Mouse (Mus musculus): Measurements from ENCODE around the gene Acsm1. TPM values are rescaled to one million over a fixed set of nuclear protein-coding genes. Genes with fewer than 3 reads are reported as not detected.

The Acsm1 gene
- polyA plus RNA-seq, 1 experiment from 2014 or later: 0.17 TPM

DNA sequence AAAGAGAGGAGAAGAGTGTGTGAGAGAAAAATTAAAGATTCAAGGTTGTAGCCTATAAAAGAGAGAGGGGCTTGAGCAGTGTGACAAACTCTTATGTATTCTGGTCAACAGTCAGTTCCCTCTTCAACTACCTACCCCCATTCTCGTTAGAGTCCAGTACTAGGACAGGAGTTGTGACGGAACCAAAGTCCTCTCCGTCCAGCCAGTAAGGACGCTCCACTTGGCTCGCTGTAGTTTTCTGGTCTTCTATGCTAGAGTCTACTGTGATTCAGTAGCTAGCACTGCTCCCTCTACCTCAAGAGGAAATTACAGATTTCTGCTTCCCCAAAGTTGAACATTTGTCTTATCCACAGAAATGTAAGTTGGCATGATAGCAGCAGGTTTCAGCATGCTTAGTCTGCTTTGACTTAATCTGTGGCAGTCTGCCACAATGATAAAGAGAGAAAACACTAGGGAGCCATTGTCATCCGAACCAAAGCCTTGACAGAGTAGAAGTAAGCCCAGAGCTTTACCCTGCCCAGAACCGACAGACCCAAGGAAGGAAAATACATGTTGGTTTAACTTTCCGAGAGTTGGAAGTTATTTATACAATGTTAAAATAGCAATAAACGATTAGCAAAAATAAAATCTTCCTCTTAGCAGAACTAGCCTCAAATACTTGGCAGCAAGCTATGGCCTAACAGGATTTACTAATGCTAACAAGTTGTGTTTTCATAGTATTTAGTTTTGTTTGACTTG is 731 bp upstream of the Acsm1 start:
- ATAC-seq (ENCODE audit: extremely low read depth, insufficient number of reproducible peaks, low FRiP score, low TSS enrichment): no peak
- Histone ChIP-seq H3K4me3 (no peak overlapping the region), H3K36me3 (no peaks in the 10 kb centered on the region), H3K27ac (replicated peaks) (no peak overlapping the region), H3K4me1 (no peaks in the 10 kb centered on the region), H3K27me3 (replicated peaks) (no peaks in the 10 kb centered on the region), H3K4me2 (no peak overlapping the region), H3K9ac (no peak overlapping the region), H3K9me3 (no peaks in the 10 kb centered on the region)
- 65% methylated on average over 9 of the region's 9 CpGs for whole genome bisulfite sequencing

DNA sequence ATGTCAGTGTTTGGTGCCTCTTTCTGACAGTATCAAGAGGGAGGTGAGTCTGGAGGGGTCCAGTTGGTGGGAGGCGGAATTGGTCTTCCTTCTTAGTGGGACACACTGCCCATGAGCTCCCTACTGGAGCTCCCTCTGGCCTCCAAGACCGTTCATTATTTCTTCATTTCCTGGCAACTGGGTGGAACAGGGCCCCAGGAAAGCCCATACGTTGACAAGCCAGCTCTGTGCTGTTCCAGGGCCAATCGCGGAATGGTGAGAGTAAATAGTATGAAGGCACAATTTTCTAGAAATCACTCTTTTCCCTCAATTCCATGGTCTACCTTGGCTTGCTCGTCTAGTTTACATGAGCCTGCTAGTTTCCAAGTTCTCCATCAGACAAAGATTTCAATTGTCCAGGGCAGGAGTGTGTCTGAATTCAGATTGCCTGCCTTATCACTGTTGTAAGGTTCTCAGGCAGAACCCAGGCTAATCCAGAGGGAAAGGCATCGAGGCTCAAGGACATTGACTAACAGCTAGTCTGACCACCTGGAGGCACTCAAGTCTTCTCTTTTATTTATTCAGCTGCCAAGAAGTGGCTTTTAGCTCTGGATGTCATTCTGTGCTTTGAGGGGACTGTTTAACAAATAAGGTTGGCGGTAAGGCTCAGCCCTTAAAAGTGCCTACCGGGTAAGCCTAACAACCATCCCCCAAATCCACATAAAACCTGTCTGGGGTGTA is 1.1 kb downstream of the Acsm1 start:
- no peak overlapping the region for H3K9ac ChIP-seq
- no peak for ATAC-seq (ENCODE audit: extremely low read depth, insufficient number of reproducible peaks, low FRiP score, low TSS enrichment)
- 65% methylated on average over 9 of the region's 9 CpGs for WGBS

DNA sequence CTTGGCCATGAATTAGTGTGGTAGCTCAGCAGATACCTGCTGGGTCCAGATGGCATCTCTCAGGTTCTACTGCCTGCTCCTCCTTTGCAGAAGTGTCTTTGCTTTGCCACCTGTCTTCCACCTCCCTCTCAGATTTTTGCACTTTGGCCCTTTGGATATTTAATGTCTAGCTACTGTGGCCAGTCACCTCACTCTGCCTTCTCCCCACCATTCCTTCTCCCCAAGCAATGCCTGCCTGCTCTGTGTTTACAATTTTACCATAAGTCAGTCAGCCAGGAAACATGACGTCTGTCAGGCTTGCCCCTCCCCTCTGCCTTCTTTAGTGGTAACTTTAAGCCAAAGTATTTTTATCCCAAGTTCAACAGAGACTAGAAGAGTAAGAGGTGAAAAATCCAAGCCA is 9.7 kb downstream of the Acsm1 start:
- Histone ChIP-seq H3K27ac (replicated peaks) (no peak overlapping the region), H3K9ac (no peak overlapping the region), H3K36me3 (no peaks in the 10 kb centered on the region), H3K4me3 (no peak overlapping the region), H3K9me3 (no peaks in the 10 kb centered on the region), H3K27me3 (replicated peaks) (no peaks in the 10 kb centered on the region), H3K4me2 (no peak overlapping the region), H3K4me1 (no peaks in the 10 kb centered on the region)
- WGBS: 51% methylated on average over 1 of the region's 1 CpGs
- no peak for ATAC-seq (ENCODE audit: extremely low read depth, insufficient number of reproducible peaks, low FRiP score, low TSS enrichment)

More for the DNA sequence above, 1.1 kb downstream of the Acsm1 start:
- Histone ChIP-seq H3K4me2 (no peak overlapping the region), H3K4me3 (no peak overlapping the region), H3K27ac (replicated peaks) (no peak overlapping the region), H3K9me3 (no peaks in the 10 kb centered on the region), H3K27me3 (replicated peaks) (no peaks in the 10 kb centered on the region), H3K36me3 (no peaks in the 10 kb centered on the region), H3K4me1 (no peaks in the 10 kb centered on the region)

DNA sequence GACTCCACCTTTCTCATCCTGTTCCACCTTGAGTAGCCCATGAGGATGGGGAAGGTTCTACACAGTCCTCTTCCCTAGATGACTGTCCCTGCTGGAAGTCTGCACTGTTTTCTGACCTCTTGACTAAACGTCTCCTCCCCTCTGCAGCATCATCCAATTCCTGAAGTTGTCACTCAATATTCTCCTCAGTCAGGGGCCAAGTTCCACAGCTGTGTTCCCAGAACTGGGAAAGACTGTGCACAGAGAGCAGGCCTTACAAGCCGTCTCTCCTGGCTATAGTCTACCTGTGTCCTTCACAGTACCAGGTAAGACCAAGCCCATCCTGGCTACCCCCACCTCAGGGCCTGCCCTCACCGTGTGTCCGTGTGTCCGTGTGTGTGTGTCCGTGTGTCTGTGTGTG is 10.8 kb downstream of the Acsm1 start:
- Histone ChIP-seq H3K4me1 (no peaks in the 10 kb centered on the region), H3K27ac (replicated peaks) (no peak overlapping the region), H3K9ac (no peak overlapping the region), H3K27me3 (replicated peaks) (no peaks in the 10 kb centered on the region), H3K4me3 (no peak overlapping the region), H3K36me3 (no peaks in the 10 kb centered on the region), H3K4me2 (no peak overlapping the region), H3K9me3 (no peaks in the 10 kb centered on the region)
- no peak for ATAC-seq (ENCODE audit: extremely low read depth, insufficient number of reproducible peaks, low FRiP score, low TSS enrichment)
- 76% methylated on average over 6 of the region's 6 CpGs for WGBS

DNA sequence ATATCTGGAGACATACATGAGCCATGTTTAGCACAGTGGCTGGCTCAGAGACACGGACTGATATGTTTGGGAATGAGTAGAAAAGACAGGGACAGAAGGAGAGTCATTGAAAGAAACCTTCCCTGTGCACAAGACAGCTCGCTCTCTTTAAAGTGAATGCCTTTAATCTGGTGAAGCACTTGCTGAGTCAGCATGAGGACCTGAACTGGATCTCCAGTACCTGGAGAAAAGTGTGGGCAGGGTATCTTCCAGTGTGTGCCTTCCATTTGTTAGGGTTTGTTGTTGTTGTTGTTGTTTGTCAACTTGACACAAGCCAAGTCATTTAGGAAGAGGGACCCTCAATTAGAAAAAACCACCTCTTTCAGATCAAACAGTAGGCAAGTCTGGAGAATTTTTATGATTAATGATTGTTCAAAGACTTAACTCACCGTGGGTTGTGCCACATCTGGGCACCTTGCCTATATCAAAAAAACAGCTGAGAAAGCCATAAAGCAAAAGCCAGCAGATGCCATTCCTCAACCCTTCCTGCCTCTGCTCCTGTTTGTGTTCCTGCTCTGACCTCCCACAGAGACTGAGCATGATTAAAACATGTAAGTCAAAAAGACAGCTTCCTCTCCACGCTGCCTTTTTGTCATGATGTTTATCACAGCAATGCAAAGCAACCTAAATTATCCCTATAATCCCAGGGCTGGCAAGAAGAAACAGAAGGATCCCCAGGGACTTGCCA is 11.5 kb downstream of the Acsm1 start:
- ATAC-seq (ENCODE audit: extremely low read depth, insufficient number of reproducible peaks, low FRiP score, low TSS enrichment): no peak
- Histone ChIP-seq H3K9me3 (no peaks in the 10 kb centered on the region), H3K36me3 (no peaks in the 10 kb centered on the region), H3K27me3 (replicated peaks) (no peaks in the 10 kb centered on the region), H3K27ac (replicated peaks) (no peak overlapping the region), H3K4me1 (no peaks in the 10 kb centered on the region), H3K4me3 (no peak overlapping the region), H3K4me2 (no peak overlapping the region), H3K9ac (no peak overlapping the region)
- 50% methylated on average over 4 of the region's 4 CpGs for WGBS

DNA sequence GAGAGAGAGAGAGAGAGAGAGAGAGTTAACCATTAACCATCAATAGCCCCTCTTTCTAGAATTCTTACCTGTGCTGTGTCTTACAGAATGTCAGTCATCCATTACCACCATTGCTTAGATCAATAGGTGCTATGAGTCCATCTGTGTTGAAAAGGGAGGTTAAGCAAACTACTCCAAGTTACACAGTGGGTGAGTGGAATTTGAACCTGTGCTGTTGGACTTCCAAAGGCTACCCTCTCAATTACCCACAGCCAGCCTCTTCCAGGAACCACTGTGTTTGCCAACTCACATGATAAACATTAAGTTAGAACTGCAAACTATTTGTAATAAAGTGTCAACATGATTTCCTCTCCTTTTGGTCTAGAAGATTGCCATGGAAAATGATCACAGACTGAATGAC is 13.3 kb downstream of the Acsm1 start:
- H3K27ac ChIP-seq (replicated peaks): no peak overlapping the region
- H3K27me3 ChIP-seq (replicated peaks): no peaks in the 10 kb centered on the region
- no peaks in the 10 kb centered on the region for H3K36me3 ChIP-seq
- H3K9me3 ChIP-seq: no peaks in the 10 kb centered on the region
- H3K9ac ChIP-seq: no peak overlapping the region
- H3K4me1 ChIP-seq: no peaks in the 10 kb centered on the region
- no peak overlapping the region for H3K4me3 ChIP-seq
- no peak overlapping the region for H3K4me2 ChIP-seq
- no peak for ATAC-seq (ENCODE audit: extremely low read depth, insufficient number of reproducible peaks, low FRiP score, low TSS enrichment)

DNA sequence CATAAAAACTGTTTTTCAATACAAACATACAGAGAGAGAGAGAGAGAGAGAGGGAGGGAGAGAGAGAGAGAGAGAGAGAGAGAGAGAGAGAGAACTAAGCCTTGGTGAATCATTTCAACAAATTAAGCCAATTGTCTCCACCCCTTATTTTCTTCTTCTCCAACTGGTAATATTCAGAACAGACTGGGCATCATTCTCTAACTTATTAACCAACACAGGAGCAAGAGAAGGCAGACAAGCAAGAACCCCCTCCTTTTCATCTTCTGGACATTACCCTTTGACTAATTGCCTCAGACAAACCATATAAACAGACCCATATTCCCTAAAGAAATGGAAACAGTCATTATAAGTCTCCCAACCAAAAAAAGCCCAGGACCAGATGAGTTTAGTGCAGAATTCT is 31.9 kb downstream of the Acsm1 start:
- Histone ChIP-seq H3K9me3 (no peaks in the 10 kb centered on the region), H3K27ac (replicated peaks) (no peak overlapping the region), H3K9ac (no peak overlapping the region), H3K27me3 (replicated peaks) (no peaks in the 10 kb centered on the region), H3K4me3 (no peak overlapping the region), H3K36me3 (no peaks in the 10 kb centered on the region), H3K4me2 (no peak overlapping the region), H3K4me1 (no peaks in the 10 kb centered on the region)
- no peak for ATAC-seq (ENCODE audit: extremely low read depth, insufficient number of reproducible peaks, low FRiP score, low TSS enrichment)

DNA sequence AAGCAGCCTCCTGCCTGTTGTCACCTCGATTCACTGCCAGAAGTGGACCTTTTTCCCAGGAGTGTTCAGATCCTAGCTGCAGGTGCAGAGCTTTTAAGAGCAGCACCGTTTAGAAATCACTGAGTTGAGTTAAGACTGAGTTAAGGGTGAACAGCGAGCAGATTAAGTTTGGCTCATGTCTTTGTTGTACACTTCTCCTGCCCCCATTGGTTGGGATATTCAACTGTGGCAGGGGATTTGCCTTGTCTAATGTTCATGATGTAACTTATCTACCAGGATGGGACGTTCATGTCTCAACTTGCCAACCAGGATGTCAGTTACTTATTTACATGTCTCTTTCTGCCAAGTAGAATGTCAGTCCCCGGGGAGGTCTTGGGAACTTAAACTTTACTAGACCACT is 35.5 kb downstream of the Acsm1 start:
- H3K27me3 ChIP-seq (replicated peaks): no peaks in the 10 kb centered on the region
- no peak overlapping the region for H3K4me2 ChIP-seq
- ATAC-seq (ENCODE audit: extremely low read depth, insufficient number of reproducible peaks, low FRiP score, low TSS enrichment): no peak
- H3K27ac ChIP-seq (replicated peaks): no peak overlapping the region
- H3K4me3 ChIP-seq: no peak overlapping the region
- H3K9me3 ChIP-seq: no peaks in the 10 kb centered on the region
- H3K36me3 ChIP-seq: no peaks in the 10 kb centered on the region
- H3K9ac ChIP-seq: no peak overlapping the region
- no peaks in the 10 kb centered on the region for H3K4me1 ChIP-seq
- WGBS: 72% methylated on average over 5 of the region's 5 CpGs

DNA sequence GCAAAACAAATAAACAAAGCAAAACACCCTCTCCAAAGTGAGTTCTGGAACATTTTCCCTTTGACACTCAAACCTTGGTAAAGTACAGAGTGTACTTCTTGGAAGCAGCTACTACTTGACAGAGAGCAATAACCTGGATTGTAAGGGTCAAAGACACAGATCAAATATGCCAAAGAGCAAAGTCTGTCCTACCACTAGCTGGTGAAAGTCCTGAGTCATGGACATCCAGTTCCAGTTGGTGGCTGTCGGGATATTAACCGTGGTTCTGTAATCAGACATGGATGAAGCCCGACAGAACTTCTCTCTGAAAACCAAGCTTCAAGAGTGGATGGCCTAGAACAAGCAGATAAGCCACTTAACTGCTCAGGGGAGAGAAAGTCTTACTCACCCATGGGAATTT is 61.1 kb downstream of the Acsm1 start:
- Histone ChIP-seq H3K4me3 (no peak overlapping the region), H3K27me3 (replicated peaks) (0 out of 2 replicates have a peak, but pooled peaks cover 4% of the 10 kb centered on the region), H3K9ac (no peak overlapping the region), H3K4me1 (no peaks in the 10 kb centered on the region), H3K27ac (replicated peaks) (no peak overlapping the region), H3K4me2 (no peak overlapping the region), H3K36me3 (no peaks in the 10 kb centered on the region), H3K9me3 (no peaks in the 10 kb centered on the region)
- no peak for ATAC-seq (ENCODE audit: extremely low read depth, insufficient number of reproducible peaks, low FRiP score, low TSS enrichment)
- 65% methylated on average over 3 of the region's 3 CpGs for WGBS

DNA sequence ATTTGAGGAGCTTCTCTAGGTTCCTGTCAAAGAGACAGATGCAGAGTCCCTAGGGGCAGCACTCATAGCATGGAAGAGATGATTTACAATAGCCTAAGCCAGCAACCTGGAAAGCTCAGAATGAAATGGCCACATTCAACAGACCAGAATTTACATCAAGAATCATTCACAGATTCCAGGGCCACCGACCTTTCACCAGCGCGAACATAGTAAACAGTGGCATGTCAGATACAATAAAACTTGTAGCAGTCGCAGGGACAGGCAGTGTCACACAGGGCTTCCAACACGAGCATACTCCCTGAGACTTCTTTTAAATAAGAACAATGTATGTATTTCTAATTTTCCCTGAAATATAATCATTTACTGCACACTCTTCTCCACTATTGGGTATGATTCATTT is 63.6 kb downstream of the Acsm1 start:
- Histone ChIP-seq H3K9ac (no peak overlapping the region), H3K4me2 (no peak overlapping the region), H3K27ac (replicated peaks) (no peak overlapping the region), H3K36me3 (no peaks in the 10 kb centered on the region), H3K4me1 (no peaks in the 10 kb centered on the region), H3K4me3 (no peak overlapping the region), H3K9me3 (no peaks in the 10 kb centered on the region), H3K27me3 (replicated peaks) (0 out of 2 replicates have a peak, but pooled peaks cover 4% of the 10 kb centered on the region)
- 69% methylated on average over 5 of the region's 5 CpGs for WGBS
- ATAC-seq (ENCODE audit: extremely low read depth, insufficient number of reproducible peaks, low FRiP score, low TSS enrichment): no peak

DNA sequence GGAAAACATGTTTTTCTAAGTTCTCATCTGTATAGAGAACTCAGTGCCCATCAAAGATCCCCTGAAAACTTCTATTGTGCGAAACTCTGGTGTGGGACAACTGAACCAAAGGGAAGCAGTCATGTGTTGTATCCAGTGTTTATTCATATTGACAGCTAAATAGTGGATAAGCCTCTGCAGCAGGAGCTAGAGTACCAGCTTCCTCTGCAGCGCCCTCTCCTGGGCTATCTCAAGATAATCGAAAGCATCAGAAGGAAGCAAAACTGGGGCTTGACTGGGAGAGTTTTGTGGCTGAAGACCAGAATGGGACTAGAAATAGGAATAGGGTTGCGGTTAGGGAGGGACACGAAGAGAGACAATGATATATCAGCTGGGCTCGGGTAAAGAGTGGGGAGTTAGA is 64.1 kb downstream of the Acsm1 start:
- no peak for ATAC-seq (ENCODE audit: extremely low read depth, insufficient number of reproducible peaks, low FRiP score, low TSS enrichment)
- no peak overlapping the region for H3K4me3 ChIP-seq
- H3K27ac ChIP-seq (replicated peaks): no peak overlapping the region
- H3K9me3 ChIP-seq: no peaks in the 10 kb centered on the region
- H3K4me1 ChIP-seq: no peaks in the 10 kb centered on the region
- no peaks in the 10 kb centered on the region for H3K36me3 ChIP-seq
- WGBS: 46% methylated on average over 6 of the region's 6 CpGs
- no peak overlapping the region for H3K9ac ChIP-seq
- H3K27me3 ChIP-seq (replicated peaks): 0 out of 2 replicates have a peak, but pooled peaks cover 4% of the 10 kb centered on the region
- H3K4me2 ChIP-seq: no peak overlapping the region
